Mouse (Mus musculus): ENCODE measurements around the gene Cct3. TPM values are rescaled to one million over a fixed set of nuclear protein-coding genes. Genes with fewer than 3 reads are reported as not detected.
A peak's percentile ranks its signal among the peaks of the same experiment; 100 is the strongest.

The Cct3 gene
- polyA plus RNA-seq, 1 experiment: not detected

DNA sequence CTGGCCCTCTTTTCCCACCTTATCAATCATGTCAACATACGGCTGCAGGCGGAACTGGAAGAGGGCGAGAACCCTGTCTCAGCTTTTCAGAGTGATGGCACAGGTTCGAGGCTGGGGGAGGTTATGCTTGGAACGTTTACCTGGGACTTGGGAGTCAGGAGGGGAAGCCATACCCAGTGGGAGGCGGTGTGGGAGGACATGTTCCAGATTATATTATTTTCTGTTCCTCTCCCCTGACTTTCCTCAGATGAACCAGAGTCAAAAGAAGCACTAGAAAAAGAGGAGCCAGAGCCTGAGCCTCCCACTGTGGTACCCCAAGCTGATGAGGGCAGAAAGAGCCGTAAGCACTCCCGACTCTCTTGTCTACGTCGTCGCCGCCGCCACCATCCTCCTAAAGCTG, 53.8 kb downstream of the Cct3 start:
- TF ChIP-seq CTCF (IDR thresholded peaks at IDR 0.05; ENCODE audit: insufficient read depth, low read depth, low read length) (no peak), POLR2A (IDR thresholded peaks at IDR 0.05; ENCODE audit: insufficient read depth, low read depth, low read length) (no peak)
- H3K27ac ChIP-seq (ENCODE audit: insufficient read depth, low read depth, low read length): no peak overlapping the region
- no peaks in the 10 kb centered on the region for H3K4me1 ChIP-seq (ENCODE audit: control insufficient read depth, insufficient read depth, low read length)
- WGBS: 92% methylated on average over 13 of the region's 13 CpGs
- H3K4me3 ChIP-seq (ENCODE audit: insufficient read depth, low read depth, low read length): no peak overlapping the region

DNA sequence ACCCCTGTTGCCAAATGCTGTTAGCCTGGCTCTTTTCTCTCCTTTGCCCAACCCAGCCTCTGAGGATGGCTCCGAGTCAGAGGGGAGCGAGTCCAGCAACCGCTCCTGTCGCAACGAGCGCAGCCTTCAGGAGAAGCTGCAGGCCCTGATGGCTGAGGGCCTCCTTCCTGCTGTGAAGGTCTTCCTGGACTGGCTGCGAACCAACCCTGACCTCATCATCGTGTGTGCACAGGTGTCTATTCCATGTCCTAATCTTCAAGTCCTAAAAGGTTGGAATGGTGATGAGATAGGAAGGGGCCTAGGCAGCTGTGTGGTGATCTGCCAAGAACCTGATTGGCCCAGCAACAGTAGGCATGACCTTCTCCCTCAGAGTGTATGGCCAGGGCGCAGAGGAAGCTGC, 56.0 kb downstream of the Cct3 start:
- WGBS: 91% methylated on average over 9 of the region's 9 CpGs
- no peak for TF ChIP-seq CTCF (IDR thresholded peaks at IDR 0.05; ENCODE audit: insufficient read depth, low read depth, low read length)
- TF ChIP-seq POLR2A (IDR thresholded peaks at IDR 0.05; ENCODE audit: insufficient read depth, low read depth, low read length): no peak
- Histone ChIP-seq H3K4me1 (ENCODE audit: control insufficient read depth, insufficient read depth, low read length) (no peaks in the 10 kb centered on the region), H3K4me3 (ENCODE audit: insufficient read depth, low read depth, low read length) (no peak overlapping the region), H3K27ac (ENCODE audit: insufficient read depth, low read depth, low read length) (no peak overlapping the region)

DNA sequence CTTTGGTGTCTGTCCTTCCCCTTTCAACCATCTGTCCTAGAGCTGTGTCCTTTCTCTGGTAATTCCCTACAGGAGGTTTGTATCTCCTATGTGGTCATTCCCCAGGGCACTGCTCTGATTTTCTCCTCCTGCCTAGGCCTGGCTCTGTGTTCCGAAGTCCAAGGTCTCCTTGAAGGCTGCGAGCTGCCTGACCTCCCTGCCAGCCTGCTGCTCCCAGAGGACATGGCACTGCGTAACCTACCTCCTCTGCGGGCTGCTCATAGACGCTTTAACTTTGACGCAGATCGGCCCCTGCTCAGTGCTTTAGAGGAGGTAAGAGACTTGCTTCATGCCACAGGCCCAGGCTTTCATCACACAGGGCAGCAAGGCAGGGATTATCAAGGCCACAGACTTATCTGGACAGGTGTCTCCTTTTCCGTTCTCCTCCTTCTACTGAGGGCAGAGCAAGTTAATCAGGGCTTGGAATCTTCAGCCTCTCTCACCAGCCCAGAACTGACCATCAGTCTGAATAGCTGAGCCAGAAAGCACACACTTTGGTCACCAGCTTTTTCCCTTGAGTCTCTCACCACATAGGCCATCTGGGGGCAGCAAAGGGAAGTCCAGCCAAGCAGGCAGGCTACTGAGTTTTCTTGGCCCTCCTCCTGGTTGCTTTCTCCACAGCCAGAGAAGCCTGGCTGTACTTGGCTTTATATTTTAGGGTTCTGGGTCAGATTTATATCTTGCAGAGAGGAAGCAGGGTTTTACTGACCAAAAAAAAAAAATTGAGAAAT, 57.7 kb downstream of the Cct3 start:
- H3K4me3 ChIP-seq (ENCODE audit: insufficient read depth, low read depth, low read length): no peak overlapping the region
- WGBS: 90% methylated on average over 8 of the region's 8 CpGs
- no peak for TF ChIP-seq POLR2A (IDR thresholded peaks at IDR 0.05; ENCODE audit: insufficient read depth, low read depth, low read length)
- no peak for TF ChIP-seq CTCF (IDR thresholded peaks at IDR 0.05; ENCODE audit: insufficient read depth, low read depth, low read length)
- H3K4me1 ChIP-seq (ENCODE audit: control insufficient read depth, insufficient read depth, low read length): no peaks in the 10 kb centered on the region
- no peak overlapping the region for H3K27ac ChIP-seq (ENCODE audit: insufficient read depth, low read depth, low read length)

DNA sequence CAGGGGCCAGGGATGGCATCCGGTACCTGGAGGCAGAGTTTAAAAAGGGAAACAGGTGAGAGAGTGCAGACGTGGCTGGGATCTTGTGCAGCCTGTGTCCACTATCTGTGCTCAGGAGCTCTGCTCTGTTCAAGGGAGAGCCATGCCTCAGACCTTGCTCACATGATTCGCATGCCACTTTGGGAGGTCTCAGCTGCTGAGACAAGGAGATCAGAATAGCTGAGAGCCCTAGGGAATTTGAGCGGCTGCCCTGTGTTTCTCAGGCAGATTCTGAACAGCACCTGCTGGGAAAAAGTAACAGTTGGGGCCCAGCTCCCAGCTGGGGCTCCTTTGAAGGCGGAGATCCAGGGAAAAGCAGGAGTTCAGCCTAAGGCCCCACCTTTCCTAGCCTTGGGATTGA, 62.7 kb downstream of the Cct3 start:
- WGBS: 75% methylated on average over 5 of the region's 5 CpGs
- TF ChIP-seq CTCF (IDR thresholded peaks at IDR 0.05; ENCODE audit: insufficient read depth, low read depth, low read length): no peak
- TF ChIP-seq POLR2A (IDR thresholded peaks at IDR 0.05; ENCODE audit: insufficient read depth, low read depth, low read length): no peak
- H3K4me1 ChIP-seq (ENCODE audit: control insufficient read depth, insufficient read depth, low read length): peaks cover 7% of the 10 kb centered on the region
- peak overlapping the region; percentile 50 for H3K27ac ChIP-seq (ENCODE audit: insufficient read depth, low read depth, low read length)
- H3K4me3 ChIP-seq (ENCODE audit: insufficient read depth, low read depth, low read length): no peak overlapping the region

DNA sequence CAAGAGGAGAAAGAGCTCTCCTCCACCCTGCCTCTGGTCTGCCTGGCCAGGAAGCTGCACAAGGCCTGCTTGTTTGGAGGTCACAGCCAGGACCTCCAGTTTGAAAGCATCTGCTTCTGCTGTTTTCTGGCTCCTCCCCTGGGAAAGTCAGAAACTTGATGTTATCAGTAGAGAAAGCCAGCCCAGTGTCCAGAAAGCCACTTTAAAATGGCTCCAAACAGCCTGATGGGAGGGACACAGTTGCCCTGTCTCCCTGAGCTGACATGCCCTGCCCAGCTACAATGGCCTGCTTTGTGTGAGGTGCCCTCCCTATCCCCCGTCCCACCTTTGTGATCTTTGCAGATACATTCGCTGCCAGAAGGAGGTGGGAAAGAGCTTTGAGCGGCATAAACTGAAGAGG, 63.1 kb downstream of the Cct3 start:
- H3K4me1 ChIP-seq (ENCODE audit: control insufficient read depth, insufficient read depth, low read length): peaks cover 11% of the 10 kb centered on the region
- WGBS: 60% methylated on average over 3 of the region's 3 CpGs
- no peak for TF ChIP-seq POLR2A (IDR thresholded peaks at IDR 0.05; ENCODE audit: insufficient read depth, low read depth, low read length)
- no peak for TF ChIP-seq CTCF (IDR thresholded peaks at IDR 0.05; ENCODE audit: insufficient read depth, low read depth, low read length)
- H3K27ac ChIP-seq (ENCODE audit: insufficient read depth, low read depth, low read length): peak overlapping the region; percentile 52; the same call in 1 of the 2 replicates
- H3K4me3 ChIP-seq (ENCODE audit: insufficient read depth, low read depth, low read length): no peak overlapping the region

DNA sequence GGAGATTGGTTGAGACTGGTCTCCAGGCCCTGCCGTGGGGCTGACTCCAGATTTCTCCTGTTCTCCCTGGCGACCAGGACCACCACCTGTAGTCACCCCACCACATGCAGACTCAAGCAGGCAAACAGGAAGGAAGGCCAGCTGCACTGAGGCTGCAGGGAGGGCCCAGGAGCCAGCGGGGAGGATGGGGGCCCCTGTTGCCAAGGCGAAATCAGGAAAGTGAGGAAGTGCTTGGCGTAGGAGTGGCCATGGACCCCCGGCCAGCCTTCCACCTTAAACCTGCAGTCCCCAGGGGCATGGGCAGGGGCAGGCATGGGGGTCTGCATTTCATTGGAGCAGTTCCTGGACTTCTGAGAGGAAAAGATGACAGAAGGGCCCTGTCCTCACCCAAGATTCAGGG, 64.2 kb downstream of the Cct3 start:
- H3K27ac ChIP-seq (ENCODE audit: insufficient read depth, low read depth, low read length): 0 out of 2 replicates have a peak overlapping the region, but pooled peaks have one; percentile 22
- TF ChIP-seq CTCF (IDR thresholded peaks at IDR 0.05; ENCODE audit: insufficient read depth, low read depth, low read length) (no peak), POLR2A (IDR thresholded peaks at IDR 0.05; ENCODE audit: insufficient read depth, low read depth, low read length) (no peak)
- 65% methylated on average over 6 of the region's 6 CpGs for WGBS

DNA sequence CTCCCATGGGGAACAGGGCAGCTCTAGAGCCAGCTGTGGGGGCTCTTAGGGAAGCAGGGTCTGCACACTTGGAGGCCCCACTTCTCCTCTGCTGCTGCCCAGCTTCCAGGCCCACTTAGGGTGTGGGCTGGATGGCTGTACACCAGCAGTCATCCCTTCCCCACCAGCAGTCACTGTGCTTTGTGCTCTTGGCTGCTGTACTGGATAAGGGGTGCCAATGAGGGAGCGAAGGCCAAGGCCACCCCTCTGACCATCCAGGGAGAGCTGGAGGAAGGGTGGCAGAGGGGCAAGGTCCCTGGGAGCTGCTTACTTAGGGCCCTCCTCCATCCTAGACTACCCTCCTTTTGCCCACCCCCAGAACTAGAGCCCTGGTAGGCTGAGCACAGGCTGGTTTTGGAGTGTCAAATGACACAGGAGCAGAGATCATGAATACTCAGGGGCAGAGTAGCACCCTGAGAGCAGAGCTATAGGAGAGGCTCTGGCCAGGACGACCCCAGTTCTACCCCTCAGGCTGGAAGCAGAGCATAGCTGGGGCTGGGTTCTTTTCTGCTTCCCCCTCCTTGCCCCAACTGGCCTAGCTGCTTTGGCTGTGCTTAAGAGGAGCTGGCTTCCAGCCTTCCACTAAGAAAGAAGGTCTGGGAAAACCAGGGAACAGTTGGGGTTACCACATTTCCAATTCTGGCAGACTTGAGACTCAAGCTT, 64.8 kb downstream of the Cct3 start:
- TF ChIP-seq POLR2A (IDR thresholded peaks at IDR 0.05; ENCODE audit: insufficient read depth, low read depth, low read length) (no peak), CTCF (IDR thresholded peaks at IDR 0.05; ENCODE audit: insufficient read depth, low read depth, low read length) (no peak)
- 38% methylated on average over 2 of the region's 2 CpGs for whole genome bisulfite sequencing
- peak overlapping the region; percentile 38; the same call in 1 of the 2 replicates for H3K27ac ChIP-seq (ENCODE audit: insufficient read depth, low read depth, low read length)
- no peak overlapping the region for H3K4me3 ChIP-seq (ENCODE audit: insufficient read depth, low read depth, low read length)
- peaks cover 19% of the 10 kb centered on the region for H3K4me1 ChIP-seq (ENCODE audit: control insufficient read depth, insufficient read depth, low read length)

More for the DNA sequence above, 64.2 kb downstream of the Cct3 start:
- H3K4me3 ChIP-seq (ENCODE audit: insufficient read depth, low read depth, low read length): no peak overlapping the region
- H3K4me1 ChIP-seq (ENCODE audit: control insufficient read depth, insufficient read depth, low read length): peaks cover 17% of the 10 kb centered on the region

DNA sequence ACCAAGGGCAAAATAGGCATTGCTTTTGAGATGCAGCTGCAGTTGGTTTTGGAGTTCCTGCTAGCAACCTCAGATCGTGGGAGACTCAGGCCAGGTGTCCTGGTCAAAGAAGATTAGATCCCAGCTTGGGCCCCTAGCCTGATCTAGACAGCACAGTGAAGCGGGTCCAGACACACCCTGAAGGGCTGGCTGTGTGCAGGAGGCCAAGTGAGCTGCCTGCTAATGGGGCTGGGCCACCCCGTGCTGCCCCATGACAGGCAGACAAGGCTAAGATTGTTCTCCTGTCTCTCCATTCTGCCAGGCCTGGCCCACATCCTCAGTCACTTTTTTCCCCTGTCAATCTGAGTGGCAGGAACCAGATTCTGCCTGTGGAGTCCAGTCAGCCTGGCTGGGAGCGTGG, 66.8 kb downstream of the Cct3 start:
- Histone ChIP-seq H3K4me1 (ENCODE audit: control insufficient read depth, insufficient read depth, low read length) (peaks cover 28% of the 10 kb centered on the region), H3K4me3 (ENCODE audit: insufficient read depth, low read depth, low read length) (no peak overlapping the region), H3K27ac (ENCODE audit: insufficient read depth, low read depth, low read length) (peak overlapping the region; percentile 38; the same call in 1 of the 2 replicates)
- 43% methylated on average over 4 of the region's 4 CpGs for WGBS
- TF ChIP-seq CTCF (IDR thresholded peaks at IDR 0.05; ENCODE audit: insufficient read depth, low read depth, low read length) (no peak), POLR2A (IDR thresholded peaks at IDR 0.05; ENCODE audit: insufficient read depth, low read depth, low read length) (no peak)

DNA sequence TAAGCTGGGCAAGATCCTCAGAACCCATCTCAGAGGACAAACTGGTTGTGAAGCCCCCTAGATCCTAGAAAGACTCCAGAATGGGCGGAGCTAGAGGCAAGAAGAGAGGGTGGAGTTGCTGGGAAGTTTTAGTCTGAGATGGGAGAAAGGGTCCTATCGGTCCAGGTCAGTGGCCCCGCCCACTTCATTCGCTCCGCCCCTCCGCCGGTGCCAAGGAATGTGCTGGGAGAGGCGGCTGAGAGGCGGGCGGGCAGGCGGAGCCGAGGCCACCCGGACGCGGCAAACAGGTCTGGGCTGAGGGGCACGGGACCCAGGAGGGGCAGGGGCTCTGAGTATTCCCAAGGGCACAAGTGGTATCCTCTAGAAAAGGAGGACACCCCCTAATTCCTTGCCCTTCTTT, 67.4 kb downstream of the Cct3 start, which contains the start of gene Paqr6:
Paqr6 (plus strand) TSS at position 248 of the 400 bp plus-strand sequence.
- H3K4me1 ChIP-seq (ENCODE audit: control insufficient read depth, insufficient read depth, low read length): peaks cover 28% of the 10 kb centered on the region
- TF ChIP-seq CTCF (IDR thresholded peaks at IDR 0.05; ENCODE audit: insufficient read depth, low read depth, low read length): no peak
- no peak for TF ChIP-seq POLR2A (IDR thresholded peaks at IDR 0.05; ENCODE audit: insufficient read depth, low read depth, low read length)
- peak within 1 kb of the TSS; percentile 38 for H3K27ac ChIP-seq (ENCODE audit: insufficient read depth, low read depth, low read length)
- H3K4me3 ChIP-seq (ENCODE audit: insufficient read depth, low read depth, low read length): peak within 1 kb of the TSS; percentile 3; the same call in 1 of the 2 replicates
- 18% methylated on average over 16 of the region's 16 CpGs for WGBS
